Mouse (Mus musculus) MEL (cell line): ENCODE results near the gene Rps25.
A peak's percentile ranks its signal among the peaks of the same experiment; 100 is the strongest.

Experiments
- BHLHE40 ChIP-seq: IDR thresholded peaks from 2 replicates; pipeline ENCODE4 v1.6.1; 2012; ENCODE audit warnings: low read depth, mild to moderate bottlenecking, inconsistent platforms, low read length, improper control_type of control experiment, borderline replicate concordance
- CHD1 ChIP-seq: IDR thresholded peaks from 2 replicates; pipeline ENCODE4 v1.6.1; 2012; ENCODE audit warnings: low read depth, mild to moderate bottlenecking, inconsistent platforms, low read length, improper control_type of control experiment
- CTCF ChIP-seq, 3 experiments: IDR thresholded peaks in 2 of 3; conservative IDR thresholded peaks in 1 of 3; 2 replicates each; pipeline ENCODE4 v1.5.1; 2011 to 2012; ENCODE audit warnings: low read length in 3 of 3, low read depth in 2 of 3, mild to moderate bottlenecking in 2 of 3, improper control_type of control experiment in 1 of 3, inconsistent platforms in 1 of 3, mixed read lengths in 1 of 3, moderate library complexity in 1 of 3; ENCODE audit not compliant: control insufficient read depth in 1 of 3, insufficient read depth in 1 of 3, poor library complexity in 1 of 3, severe bottlenecking in 1 of 3
- EP300 ChIP-seq, 2 experiments: IDR thresholded peaks; 2 replicates each; pipeline ENCODE4 v1.6.1; 2011; ENCODE audit warnings: improper control_type of control experiment in 2 of 2, low read length in 2 of 2, low read depth in 1 of 2, mild to moderate bottlenecking in 1 of 2
- GATA1 ChIP-seq: IDR thresholded peaks from 2 replicates; pipeline ENCODE4 v1.6.1; 2011; ENCODE audit warnings: low read depth, low read length, improper control_type of control experiment
- MAFK ChIP-seq: IDR thresholded peaks from 2 replicates; pipeline ENCODE4 v1.6.1; 2011; ENCODE audit warnings: low read depth, mild to moderate bottlenecking, low read length, improper control_type of control experiment, borderline replicate concordance
- MXI1 ChIP-seq: IDR thresholded peaks from 2 replicates; pipeline ENCODE4 v1.6.1; 2011; ENCODE audit warnings: mild to moderate bottlenecking, low read depth, low read length, improper control_type of control experiment
- USF2 ChIP-seq, 2 experiments: IDR thresholded peaks; 2 replicates each; pipeline ENCODE4 v1.6.1; 2011 to 2012; ENCODE audit warnings: improper control_type of control experiment in 2 of 2, low read length in 2 of 2, borderline replicate concordance in 1 of 2, inconsistent platforms in 1 of 2, low read depth in 1 of 2, mild to moderate bottlenecking in 1 of 2; ENCODE audit not compliant: insufficient read depth in 1 of 2
- ZNF384 ChIP-seq: IDR thresholded peaks from 2 replicates; pipeline ENCODE4 v1.6.1; 2012; ENCODE audit warnings: low read depth, mild to moderate bottlenecking, inconsistent platforms, low read length, improper control_type of control experiment

GRCm38 (mm10) chr9:44396684-44397411 lies 10.1 kb upstream of the Rps25 start, which contains the start of gene Slc37a4:
- TF ChIP-seq BHLHE40 (no peak), CTCF (IDR thresholded peaks at IDR 0.05 in 2 of 3, conservative IDR thresholded peaks at IDR 0.05 in 1 of 3; ENCODE audit: control insufficient read depth in 1 of 3, insufficient read depth in 1 of 3, low read depth in 2 of 3, low read length in 3 of 3, poor library complexity in 1 of 3, severe bottlenecking in 1 of 3) (no peak), EP300 (IDR thresholded peaks at IDR 0.05; ENCODE audit: low read depth in 1 of 2, low read length in 2 of 2) (no peak), CHD1 (no peak), MXI1 (peak; percentile 75), MAFK (no peak), GATA1 (no peak), USF2 (IDR thresholded peaks at IDR 0.05; ENCODE audit: borderline replicate concordance in 1 of 2, insufficient read depth in 1 of 2, low read depth in 1 of 2, low read length in 2 of 2) (peak in 1 of 2 experiments; percentile 65; a peak in 2 of 4 replicates), ZNF384 (no peak)
